Mouse (Mus musculus): ENCODE results near the gene Spats2l. TPM values are rescaled to one million over a fixed set of nuclear protein-coding genes. Genes with fewer than 3 reads are reported as not detected.

The Spats2l gene
- total RNA-seq, 1 experiment from 2014 or later: 5.2 TPM

DNA sequence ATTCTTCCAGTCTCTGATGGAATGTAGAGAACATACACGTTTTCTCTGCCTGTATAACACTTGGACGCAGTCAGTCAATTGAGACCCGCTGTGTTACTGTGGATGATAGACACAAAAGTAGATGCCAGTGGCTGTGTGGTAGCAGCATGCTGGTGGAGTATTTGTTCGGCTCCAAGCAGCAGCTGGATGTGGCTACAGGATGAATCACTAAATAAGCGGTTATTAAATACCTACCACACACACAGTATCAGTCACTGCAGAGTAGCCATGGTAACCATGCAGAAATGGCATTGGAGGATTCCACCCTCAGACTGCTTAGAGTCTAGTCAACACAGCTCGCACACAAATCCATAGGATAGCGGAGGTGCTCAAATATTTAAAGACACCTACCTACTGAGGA lies 100.0 kb downstream of the Spats2l start:
- ATAC-seq (ENCODE audit: extremely low read depth, insufficient number of reproducible peaks, low FRiP score, poor library complexity, severe bottlenecking): no peak

DNA sequence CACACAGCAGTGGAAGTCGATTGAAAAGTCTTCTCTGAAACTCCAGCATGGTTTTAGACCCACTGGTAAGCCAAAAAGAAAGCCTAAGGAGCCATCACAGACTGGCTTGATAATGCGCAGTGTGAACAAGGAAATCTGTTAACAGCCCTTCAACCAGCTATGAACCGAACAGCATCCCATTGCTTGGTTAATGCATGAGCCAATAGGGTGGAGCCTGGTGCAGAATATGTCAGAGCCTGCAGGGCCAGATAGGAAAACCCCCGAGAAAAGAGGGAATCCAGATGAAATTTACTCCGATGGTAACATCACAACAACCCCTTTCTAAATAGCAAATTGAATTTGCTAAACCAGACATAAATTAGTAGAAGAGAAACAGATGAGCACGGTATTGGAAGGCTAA lies 101.1 kb downstream of the Spats2l start:
- no peak for ATAC-seq (ENCODE audit: extremely low read depth, insufficient number of reproducible peaks, low FRiP score, poor library complexity, severe bottlenecking)

GRCm38 (mm10) chr1:57875512-57875911 lies 101.5 kb downstream of the Spats2l start:
- no peak for ATAC-seq (ENCODE audit: extremely low read depth, insufficient number of reproducible peaks, low FRiP score, poor library complexity, severe bottlenecking)

GRCm38 (mm10) chr1:57878957-57879356 lies 105.0 kb downstream of the Spats2l start:
- no peak for ATAC-seq (ENCODE audit: extremely low read depth, insufficient number of reproducible peaks, low FRiP score, poor library complexity, severe bottlenecking)

GRCm38 (mm10) chr1:57884867-57885266 lies 110.9 kb downstream of the Spats2l start:
- ATAC-seq (ENCODE audit: extremely low read depth, insufficient number of reproducible peaks, low FRiP score, poor library complexity, severe bottlenecking): no peak

DNA sequence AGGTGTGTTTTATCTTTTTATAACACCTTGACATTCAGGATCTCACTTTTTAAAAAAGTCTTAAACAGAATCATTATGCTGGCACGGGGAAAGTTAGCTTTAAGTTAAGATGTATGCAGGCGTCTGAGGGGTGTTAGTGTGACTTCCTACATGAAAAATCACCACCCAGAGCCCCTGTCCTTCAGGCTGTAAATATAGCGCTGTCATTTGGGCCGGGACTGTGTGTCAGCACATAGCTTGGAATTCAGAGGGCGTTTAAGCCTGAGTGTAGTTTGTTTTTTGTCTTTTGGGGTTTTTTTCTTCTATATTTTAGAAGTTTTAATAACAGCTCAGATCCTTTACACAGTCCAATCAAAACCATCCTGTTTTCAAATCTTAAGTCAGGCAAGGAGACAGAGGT lies 115.8 kb downstream of the Spats2l start:
- ATAC-seq (ENCODE audit: extremely low read depth, insufficient number of reproducible peaks, low FRiP score, poor library complexity, severe bottlenecking): no peak

GRCm38 (mm10) chr1:57890259-57890902 lies 116.4 kb downstream of the Spats2l start:
- no peak for ATAC-seq (ENCODE audit: extremely low read depth, insufficient number of reproducible peaks, low FRiP score, poor library complexity, severe bottlenecking)

DNA sequence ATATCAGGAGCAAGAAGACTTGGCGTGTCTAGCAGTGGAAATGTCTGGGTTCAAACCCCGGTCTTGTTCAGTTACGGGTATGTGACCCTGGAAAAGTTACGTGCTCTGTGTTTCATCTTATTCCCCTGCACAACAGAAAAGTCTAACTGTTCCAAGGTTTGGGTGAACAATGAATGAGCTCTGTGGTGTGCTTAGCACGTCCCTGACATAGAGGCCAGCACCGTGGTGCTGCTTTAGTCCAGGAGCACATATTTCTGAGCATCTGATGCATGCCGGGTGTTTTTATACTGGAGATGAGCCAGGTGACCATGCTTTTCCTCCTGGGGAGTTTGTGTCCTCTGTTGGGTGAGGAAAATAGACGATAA lies 116.9 kb downstream of the Spats2l start:
- no peak for ATAC-seq (ENCODE audit: extremely low read depth, insufficient number of reproducible peaks, low FRiP score, poor library complexity, severe bottlenecking)

DNA sequence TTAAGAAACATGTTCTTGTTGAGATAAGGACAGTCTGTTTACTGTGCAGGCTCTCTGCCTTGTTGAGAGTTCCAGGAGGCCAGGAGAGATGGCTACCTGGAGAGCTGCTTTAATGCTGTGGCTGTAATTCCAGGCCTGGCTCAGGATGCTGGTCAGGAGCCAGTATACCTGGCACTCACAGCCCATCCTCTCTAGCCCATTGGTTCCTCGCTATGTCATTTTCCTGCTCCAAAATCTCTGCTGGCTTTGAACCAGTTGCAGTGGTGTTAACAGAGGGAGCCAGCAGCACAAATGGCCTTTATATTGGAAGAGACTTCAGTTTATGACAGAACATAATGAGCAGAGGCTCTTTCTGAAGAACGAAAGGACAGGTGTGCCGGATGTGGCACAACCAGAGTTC lies 127.5 kb downstream of the Spats2l start:
- no peak for ATAC-seq (ENCODE audit: extremely low read depth, insufficient number of reproducible peaks, low FRiP score, poor library complexity, severe bottlenecking)

GRCm38 (mm10) chr1:57903793-57904192 lies 129.8 kb downstream of the Spats2l start:
- ATAC-seq (ENCODE audit: extremely low read depth, insufficient number of reproducible peaks, low FRiP score, poor library complexity, severe bottlenecking): no peak

DNA sequence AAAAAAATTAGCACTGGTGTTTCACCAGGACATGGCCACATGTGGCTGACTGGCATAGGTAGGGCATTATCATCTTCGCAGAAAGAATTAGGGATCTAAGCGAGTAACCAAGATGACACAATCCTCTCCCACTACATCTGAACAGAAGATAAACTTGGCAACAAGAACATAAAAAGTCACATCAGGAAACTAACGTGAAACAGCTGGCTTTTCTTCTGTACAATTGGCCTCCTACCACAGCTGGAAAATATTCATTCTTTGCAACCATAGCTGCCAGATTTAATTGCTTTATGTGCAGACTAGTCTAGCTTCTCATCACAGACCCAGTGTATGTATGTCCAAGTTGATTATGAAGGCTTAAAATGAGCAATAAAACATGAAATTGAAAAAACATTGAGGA lies 131.9 kb downstream of the Spats2l start:
- no peak for ATAC-seq (ENCODE audit: extremely low read depth, insufficient number of reproducible peaks, low FRiP score, poor library complexity, severe bottlenecking)

DNA sequence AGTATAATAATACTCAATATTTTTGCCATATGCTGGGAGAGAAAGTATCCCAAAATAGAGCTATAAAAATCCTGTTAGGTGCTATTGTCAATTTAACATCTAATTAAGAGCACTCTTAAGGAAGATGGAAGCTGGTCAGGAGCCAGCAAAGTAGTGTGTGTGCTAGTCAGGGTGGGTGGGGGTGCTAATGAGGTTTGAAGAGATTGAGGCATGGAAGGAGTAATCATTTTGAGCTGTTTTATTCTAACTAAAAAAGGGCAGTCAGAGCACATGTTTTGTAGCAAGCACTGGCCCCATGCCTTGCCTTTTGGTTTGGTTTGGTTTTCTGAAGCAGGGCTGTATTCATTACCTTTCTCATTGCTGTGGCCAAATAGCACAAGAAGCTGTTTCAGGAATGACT lies 132.3 kb downstream of the Spats2l start:
- ATAC-seq (ENCODE audit: extremely low read depth, insufficient number of reproducible peaks, low FRiP score, poor library complexity, severe bottlenecking): no peak

- ATAC-seq (ENCODE audit: extremely low read depth, insufficient number of reproducible peaks, low FRiP score, poor library complexity, severe bottlenecking): no peak
These were observed 137.6 kb downstream of the Spats2l start for GRCm38 (mm10) chr1:57911561-57911960.

- no peak for ATAC-seq (ENCODE audit: extremely low read depth, insufficient number of reproducible peaks, low FRiP score, poor library complexity, severe bottlenecking)
These were observed 143.4 kb downstream of the Spats2l start for GRCm38 (mm10) chr1:57917342-57917741.

- ATAC-seq (ENCODE audit: extremely low read depth, insufficient number of reproducible peaks, low FRiP score, poor library complexity, severe bottlenecking): no peak
These were observed 144.6 kb downstream of the Spats2l start for GRCm38 (mm10) chr1:57918567-57918966.

DNA sequence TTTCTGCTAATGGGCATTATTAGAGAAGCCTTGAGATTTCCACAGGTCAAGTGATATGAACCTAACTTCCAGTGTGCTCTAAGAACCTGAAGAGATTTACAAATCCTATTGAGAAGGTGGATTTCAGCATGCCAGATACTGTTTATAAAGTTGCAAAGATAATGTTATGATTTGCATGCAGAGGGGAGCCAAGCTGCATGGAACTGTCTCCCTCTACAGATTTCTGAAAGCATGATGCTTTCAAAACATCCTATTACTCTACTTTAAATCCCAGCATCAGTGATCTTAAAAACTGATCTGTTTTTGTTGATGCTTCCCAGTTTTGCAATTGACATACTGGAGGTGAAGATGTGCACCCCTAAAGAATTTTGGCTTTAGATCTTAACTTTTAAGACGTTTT lies 160.3 kb downstream of the Spats2l start:
- no peak for ATAC-seq (ENCODE audit: extremely low read depth, insufficient number of reproducible peaks, low FRiP score, poor library complexity, severe bottlenecking)

- ATAC-seq (ENCODE audit: extremely low read depth, insufficient number of reproducible peaks, low FRiP score, poor library complexity, severe bottlenecking): no peak
These were observed 166.7 kb downstream of the Spats2l start for GRCm38 (mm10) chr1:57940691-57941090.

DNA sequence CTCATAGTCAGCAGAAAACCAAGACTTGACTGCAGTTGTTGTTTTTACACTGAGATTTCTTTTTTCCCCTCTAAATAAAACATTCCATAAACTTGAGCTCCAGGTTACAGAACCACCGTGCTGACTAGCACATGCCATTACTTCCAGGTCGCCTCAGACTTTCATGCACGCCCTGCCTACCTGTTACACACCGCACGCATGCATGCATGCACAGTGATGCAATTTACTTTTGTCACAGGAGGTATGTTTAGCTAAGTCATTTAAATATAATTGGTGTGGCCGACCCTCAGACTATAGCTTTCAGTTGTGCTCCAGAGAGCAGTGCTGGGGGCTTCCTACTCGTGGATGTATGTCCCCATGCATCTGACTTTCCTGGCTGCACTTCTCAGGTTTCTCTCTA lies 167.1 kb downstream of the Spats2l start:
- no peak for ATAC-seq (ENCODE audit: extremely low read depth, insufficient number of reproducible peaks, low FRiP score, poor library complexity, severe bottlenecking)

- ATAC-seq (ENCODE audit: extremely low read depth, insufficient number of reproducible peaks, low FRiP score, poor library complexity, severe bottlenecking): no peak
These were observed 167.8 kb downstream of the Spats2l start for GRCm38 (mm10) chr1:57941734-57942133.

GRCm38 (mm10) chr1:57942215-57942614 lies 168.3 kb downstream of the Spats2l start:
- ATAC-seq (ENCODE audit: extremely low read depth, insufficient number of reproducible peaks, low FRiP score, poor library complexity, severe bottlenecking): no peak

- no peak for ATAC-seq (ENCODE audit: extremely low read depth, insufficient number of reproducible peaks, low FRiP score, poor library complexity, severe bottlenecking)
These were observed 173.8 kb downstream of the Spats2l start for GRCm38 (mm10) chr1:57947552-57948347.

Measured in neutrophil, adult 5-6 weeks (primary cell).